Mouse (Mus musculus): ENCODE measurements around the gene Ppp2ca. TPM values are rescaled to one million over a fixed set of nuclear protein-coding genes. Genes with fewer than 3 reads are reported as not detected.
"Not testable (repeated sequence)": the region's sequence is repeated elsewhere in the genome, so short reads cannot be mapped to it uniquely, and the experiment has no call there.

Ppp2ca gene
- polyA plus RNA-seq, 1 experiment from 2014 or later: 93.8 TPM

DNA sequence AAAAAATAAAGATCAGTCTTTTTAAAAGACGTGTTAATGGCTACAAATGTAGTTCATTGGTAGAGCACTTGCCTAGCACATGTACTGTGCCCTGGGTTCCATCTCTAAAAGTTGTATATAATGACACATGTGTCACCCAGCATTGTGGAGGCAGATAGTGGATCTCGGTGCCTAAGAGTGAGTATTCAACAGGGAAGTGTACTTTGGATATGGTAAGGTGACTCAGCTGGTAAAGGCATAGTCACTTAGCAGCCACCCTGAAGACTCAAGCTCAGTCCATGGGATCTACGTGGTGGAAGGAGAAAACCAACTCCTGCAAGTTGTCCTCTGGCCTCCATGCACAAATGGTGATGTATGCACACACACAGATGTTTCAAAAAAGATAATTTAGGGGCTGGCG is 26.0 kb downstream of the Ppp2ca start:
- no peak overlapping the region for H3K27ac ChIP-seq (replicated peaks)
- no peak for DNase-seq (ENCODE audit: low spot score)
- H3K9me3 ChIP-seq (replicated peaks): no peaks in the 10 kb centered on the region; the same call in 1 of the 2 replicates
- H3K27me3 ChIP-seq (ENCODE audit: low read depth, poor library complexity, severe bottlenecking): no peaks in the 10 kb centered on the region
- no peak overlapping the region for H3K4me3 ChIP-seq
- WGBS: 96% methylated on average over 4 of the region's 4 CpGs
- no peaks in the 10 kb centered on the region for H3K4me1 ChIP-seq
- H3K36me3 ChIP-seq: peaks cover 80% of the 10 kb centered on the region

DNA sequence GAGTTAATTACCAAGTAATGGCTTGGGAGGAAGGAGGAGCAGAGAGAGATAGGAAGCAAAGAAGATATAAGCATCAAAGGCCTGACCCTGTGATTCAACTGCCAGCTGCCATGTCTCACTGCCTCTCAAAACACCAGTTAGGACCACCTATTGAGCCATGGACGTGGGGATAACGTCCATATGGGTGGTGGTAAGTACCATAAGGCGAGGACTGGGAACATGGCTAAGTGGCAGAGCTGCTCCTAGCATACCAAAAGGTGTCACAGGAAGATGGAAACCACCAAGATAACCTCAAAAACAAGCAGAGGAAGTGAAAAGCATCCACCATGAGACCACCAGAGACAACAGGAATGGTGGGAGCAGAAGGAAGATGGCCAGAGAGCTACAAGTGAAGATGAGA is 28.7 kb downstream of the Ppp2ca start:
- 78% methylated on average over 3 of the region's 3 CpGs for WGBS
- no peaks in the 10 kb centered on the region for H3K4me1 ChIP-seq
- peaks cover 53% of the 10 kb centered on the region for H3K36me3 ChIP-seq
- H3K27ac ChIP-seq (replicated peaks): no peak overlapping the region
- no peaks in the 10 kb centered on the region for H3K9me3 ChIP-seq (replicated peaks)
- DNase-seq (ENCODE audit: low spot score): no peak
- H3K4me3 ChIP-seq: no peak overlapping the region
- H3K27me3 ChIP-seq (ENCODE audit: low read depth, poor library complexity, severe bottlenecking): no peaks in the 10 kb centered on the region

DNA sequence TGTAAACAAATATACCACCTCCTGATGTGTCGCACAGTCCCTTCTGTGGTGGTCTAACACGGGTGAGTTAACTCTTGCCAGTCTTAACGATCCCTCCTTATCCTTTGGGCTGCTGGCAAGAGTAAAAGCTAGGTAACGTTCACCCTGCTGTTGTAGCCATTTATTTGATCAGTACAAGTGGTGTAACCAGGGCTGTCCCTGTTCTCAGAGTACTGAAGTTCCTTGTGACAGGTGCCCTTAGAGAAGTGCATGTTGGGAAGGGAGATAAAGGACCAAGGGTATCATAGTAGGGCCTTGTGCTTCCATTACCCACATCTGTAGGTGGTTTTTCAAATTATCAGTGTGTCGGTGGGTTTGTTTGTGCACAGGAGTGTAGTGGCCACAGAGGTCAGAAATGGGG is 29.3 kb downstream of the Ppp2ca start:
- DNase-seq (ENCODE audit: low spot score): no peak
- Histone ChIP-seq H3K4me3 (no peak overlapping the region), H3K9me3 (replicated peaks) (no peaks in the 10 kb centered on the region), H3K27ac (replicated peaks) (no peak overlapping the region), H3K36me3 (peaks cover 47% of the 10 kb centered on the region), H3K4me1 (no peaks in the 10 kb centered on the region), H3K27me3 (ENCODE audit: low read depth, poor library complexity, severe bottlenecking) (no peaks in the 10 kb centered on the region)
- 80% methylated on average over 5 of the region's 5 CpGs for WGBS

DNA sequence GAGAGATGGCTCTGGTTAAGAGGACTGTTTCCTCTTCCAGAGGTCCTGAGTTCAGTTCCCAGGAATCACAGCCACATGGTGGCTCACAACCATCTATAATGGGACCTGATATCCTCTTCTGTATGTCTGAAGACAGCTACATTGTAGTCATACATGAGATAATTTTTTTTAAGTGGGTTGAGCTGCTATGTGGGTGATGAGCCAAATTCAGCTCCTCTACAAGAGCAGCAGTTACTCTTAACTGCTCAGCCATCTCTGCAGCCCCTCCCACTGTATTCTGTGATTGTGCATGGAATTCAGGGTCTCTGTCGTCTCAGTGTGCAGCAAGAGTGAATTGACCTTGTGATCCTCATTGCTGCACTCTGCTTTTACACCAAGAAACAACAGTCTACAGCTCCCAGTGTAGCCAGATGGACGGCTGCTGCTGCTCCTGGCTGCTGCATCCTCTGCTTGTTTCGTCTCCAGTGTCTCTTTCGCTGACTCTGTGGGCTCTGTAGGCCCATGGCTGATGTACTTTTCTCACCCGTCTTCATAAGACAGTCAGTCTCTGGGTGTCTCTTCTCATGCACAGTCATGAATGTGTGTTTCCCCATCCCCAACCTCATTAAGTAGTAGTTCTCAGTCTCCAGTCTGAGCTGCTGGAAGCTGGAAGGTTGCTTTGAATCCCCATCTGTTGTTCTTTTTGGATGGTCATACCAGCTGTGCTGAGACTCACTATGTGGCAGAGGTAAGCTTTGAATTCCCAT is 30.0 kb downstream of the Ppp2ca start:
- no peak for DNase-seq (ENCODE audit: low spot score)
- Histone ChIP-seq H3K27ac (replicated peaks) (no peak overlapping the region), H3K36me3 (peaks cover 39% of the 10 kb centered on the region), H3K4me3 (no peak overlapping the region), H3K9me3 (replicated peaks) (no peaks in the 10 kb centered on the region), H3K4me1 (no peaks in the 10 kb centered on the region), H3K27me3 (ENCODE audit: low read depth, poor library complexity, severe bottlenecking) (no peaks in the 10 kb centered on the region)
- 75% methylated on average over 5 of the region's 5 CpGs for WGBS

DNA sequence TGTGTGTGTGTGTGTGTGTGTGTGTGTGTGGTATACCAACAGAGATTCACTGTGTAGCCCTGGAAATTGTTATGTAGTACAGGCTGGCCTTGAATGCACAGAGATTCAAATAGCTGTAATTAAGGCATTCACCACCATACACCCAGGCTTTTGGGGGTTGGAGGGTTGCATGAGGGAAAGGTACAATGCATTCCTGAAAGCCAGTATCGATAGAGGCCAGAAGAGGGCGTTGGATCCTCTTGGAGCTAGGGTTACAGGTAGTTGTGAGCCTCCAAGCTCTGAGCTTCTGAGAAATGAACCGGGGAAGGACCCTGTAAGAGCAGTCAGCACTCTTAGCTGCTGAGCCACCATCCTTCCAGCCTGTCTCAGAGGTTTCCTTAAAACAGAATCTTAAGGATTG is 30.7 kb downstream of the Ppp2ca start:
- no peaks in the 10 kb centered on the region for H3K4me1 ChIP-seq
- H3K9me3 ChIP-seq (replicated peaks): peaks cover 4% of the 10 kb centered on the region; the same call in 1 of the 2 replicates
- H3K27ac ChIP-seq (replicated peaks): no peak overlapping the region
- no peaks in the 10 kb centered on the region for H3K27me3 ChIP-seq (ENCODE audit: low read depth, poor library complexity, severe bottlenecking)
- H3K4me3 ChIP-seq: no peak overlapping the region
- DNase-seq (ENCODE audit: low spot score): no peak
- WGBS: 43% methylated on average over 3 of the region's 3 CpGs
- H3K36me3 ChIP-seq: peaks cover 33% of the 10 kb centered on the region

DNA sequence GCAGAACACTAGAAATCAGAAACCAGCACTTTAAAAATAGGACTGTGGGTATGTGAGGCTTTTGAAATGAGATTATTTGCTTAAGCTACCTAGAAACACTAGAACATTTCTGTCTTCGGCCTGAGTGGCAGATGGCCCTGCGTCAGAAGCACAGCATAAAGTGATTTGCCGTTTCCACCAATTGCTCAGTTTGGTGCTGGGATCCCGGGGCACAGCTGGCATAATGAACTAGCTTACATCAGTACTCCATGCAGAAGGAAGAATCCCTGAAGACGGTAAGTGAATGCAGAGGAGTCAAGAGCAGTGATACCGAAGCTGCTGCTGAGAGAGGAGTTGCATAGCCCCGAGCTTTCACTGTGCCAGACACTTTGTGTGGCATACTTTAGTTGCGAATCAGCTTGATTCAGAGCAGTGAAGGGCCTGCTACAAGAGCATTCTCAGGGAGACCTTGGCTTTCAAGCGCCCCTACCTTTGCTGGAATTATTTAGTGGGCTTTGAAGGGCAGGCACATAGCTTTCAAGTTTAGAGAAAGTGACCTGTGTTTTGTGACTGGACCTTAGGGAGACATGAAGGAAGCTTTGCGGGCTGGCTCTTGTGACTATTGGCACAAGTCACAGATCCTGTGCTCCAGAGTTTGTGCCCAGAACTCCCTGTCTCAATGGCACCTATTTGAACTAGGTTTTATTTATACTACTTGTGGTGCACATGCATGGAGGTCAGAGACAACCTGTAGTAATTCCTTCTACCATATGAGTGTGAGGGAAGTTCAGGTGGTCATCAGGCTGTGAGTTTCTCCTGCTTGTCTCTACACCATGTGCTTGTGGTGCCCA is 31.4 kb downstream of the Ppp2ca start:
- Histone ChIP-seq H3K4me1 (no peaks in the 10 kb centered on the region), H3K27ac (replicated peaks) (no peak overlapping the region), H3K27me3 (ENCODE audit: low read depth, poor library complexity, severe bottlenecking) (no peaks in the 10 kb centered on the region), H3K9me3 (replicated peaks) (peaks cover 5% of the 10 kb centered on the region; the same call in 1 of the 2 replicates), H3K36me3 (peaks cover 26% of the 10 kb centered on the region), H3K4me3 (no peak overlapping the region)
- DNase-seq (ENCODE audit: low spot score): no peak
- 87% methylated on average over 10 of the region's 10 CpGs for WGBS

DNA sequence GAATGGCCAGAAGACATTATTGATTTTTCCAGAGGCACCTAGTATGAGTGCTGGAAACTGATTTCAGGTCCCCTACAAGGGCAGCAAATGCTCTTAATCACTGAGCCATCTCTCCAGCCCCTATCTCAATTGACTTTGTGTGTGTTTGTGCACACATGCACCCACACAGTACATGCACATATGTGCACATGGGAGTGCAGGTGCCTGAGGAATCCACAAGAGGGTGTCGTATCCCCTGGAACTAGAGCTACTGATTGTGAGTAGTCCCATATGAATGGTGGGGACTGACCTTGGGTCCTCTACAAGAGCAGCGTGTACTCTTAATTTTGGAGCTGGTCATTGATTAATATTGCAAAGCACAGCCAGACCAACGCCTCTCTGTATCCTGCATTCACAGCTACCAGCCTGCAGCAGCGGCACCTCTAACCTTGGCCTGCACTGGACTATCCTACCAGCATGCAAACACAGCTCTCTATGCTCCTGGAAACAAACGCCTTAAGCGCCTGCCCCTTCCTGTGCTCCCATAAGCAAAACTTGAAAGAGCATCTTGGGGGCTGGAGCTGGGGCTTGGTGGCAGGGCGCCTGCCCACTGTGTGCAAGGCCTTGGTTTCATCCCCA is 32.1 kb downstream of the Ppp2ca start:
- no peaks in the 10 kb centered on the region for H3K27me3 ChIP-seq (ENCODE audit: low read depth, poor library complexity, severe bottlenecking)
- WGBS: 85% methylated on average over 7 of the region's 7 CpGs
- no peak overlapping the region for H3K27ac ChIP-seq (replicated peaks)
- no peaks in the 10 kb centered on the region for H3K4me1 ChIP-seq
- H3K4me3 ChIP-seq: no peak overlapping the region
- H3K9me3 ChIP-seq (replicated peaks): peaks cover 11% of the 10 kb centered on the region
- no peak for DNase-seq (ENCODE audit: low spot score)
- H3K36me3 ChIP-seq: peaks cover 19% of the 10 kb centered on the region

DNA sequence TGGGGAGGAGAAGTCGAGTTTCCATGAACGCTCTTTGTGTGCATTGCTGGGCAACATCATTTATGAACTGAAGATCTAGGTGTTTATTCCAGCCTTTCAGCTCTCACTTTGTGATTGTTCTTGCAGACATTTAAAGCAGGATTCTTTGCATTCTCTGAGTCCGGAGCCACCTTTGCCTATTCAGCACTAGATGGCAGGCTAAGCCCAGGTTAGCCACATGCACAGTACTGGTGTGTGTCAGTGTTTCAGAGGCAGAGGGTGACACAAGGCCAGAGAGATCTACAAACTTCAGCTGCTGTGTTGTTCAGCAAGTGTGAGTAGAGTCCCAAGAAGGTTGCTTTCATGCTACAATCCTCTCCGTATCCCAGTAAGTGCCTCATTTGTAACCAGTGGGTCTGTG is 45.2 kb downstream of the Ppp2ca start:
- not testable (repeated sequence) for H3K4me3 ChIP-seq; DNase-seq (ENCODE audit: low spot score); H3K27me3 ChIP-seq (ENCODE audit: low read depth, poor library complexity, severe bottlenecking); H3K4me1 ChIP-seq; H3K36me3 ChIP-seq; H3K27ac ChIP-seq (replicated peaks); H3K9me3 ChIP-seq (replicated peaks)
- WGBS: 46% methylated on average over 4 of the region's 4 CpGs

DNA sequence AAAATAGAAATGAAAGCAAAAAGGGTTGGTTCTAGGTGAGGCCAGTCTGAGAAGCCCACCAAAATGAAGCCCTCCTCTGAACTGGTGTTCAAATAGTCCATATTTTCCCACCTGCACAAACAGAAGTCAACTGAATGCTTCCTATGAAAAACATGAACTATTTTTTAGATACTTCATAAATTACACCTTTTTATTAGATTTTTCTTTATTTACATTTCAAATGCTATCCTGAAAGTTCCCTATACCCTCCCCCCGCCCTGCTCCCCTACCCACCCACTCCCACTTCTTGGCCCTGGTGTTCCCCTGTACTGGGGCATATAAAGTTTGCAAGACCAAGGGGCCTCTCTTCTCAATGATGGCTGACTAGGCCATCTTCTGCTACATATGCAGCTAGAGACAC is 46.9 kb downstream of the Ppp2ca start, which contains the start of gene Olfr1373:
Olfr1373 (minus strand) TSS at position 101 of the 400 bp plus-strand sequence.
- H3K27me3 ChIP-seq (ENCODE audit: low read depth, poor library complexity, severe bottlenecking); H3K27ac ChIP-seq (replicated peaks); H3K4me1 ChIP-seq; H3K36me3 ChIP-seq; DNase-seq (ENCODE audit: low spot score); H3K4me3 ChIP-seq; H3K9me3 ChIP-seq (replicated peaks): not testable (repeated sequence)
- 71% methylated on average over 1 of the region's 1 CpGs for WGBS

DNA sequence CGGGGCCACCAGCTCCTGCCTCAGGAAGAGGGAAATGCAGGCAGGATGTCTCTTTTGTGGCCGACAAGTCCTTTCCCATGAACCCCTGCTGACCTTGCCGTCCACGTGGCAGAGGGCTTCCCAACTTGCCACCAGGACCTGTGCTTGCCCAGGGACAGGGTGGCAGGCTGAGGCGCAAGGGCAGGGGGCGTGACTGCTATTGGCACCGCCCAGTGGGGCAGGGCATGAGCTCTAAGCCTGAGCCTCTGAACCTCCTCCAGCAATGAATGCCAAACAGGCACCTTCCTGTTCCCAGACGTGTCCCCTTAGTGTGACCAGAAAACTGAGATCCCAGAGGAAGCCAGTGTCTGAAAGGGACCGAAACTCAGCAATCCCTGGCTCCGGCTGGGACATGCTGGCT is 65.4 kb downstream of the Ppp2ca start:
- Histone ChIP-seq H3K4me3 (no peak overlapping the region), H3K9me3 (replicated peaks) (no peaks in the 10 kb centered on the region), H3K36me3 (no peaks in the 10 kb centered on the region), H3K27ac (replicated peaks) (no peak overlapping the region), H3K4me1 (peaks cover 17% of the 10 kb centered on the region), H3K27me3 (ENCODE audit: low read depth, poor library complexity, severe bottlenecking) (peaks cover 48% of the 10 kb centered on the region)
- no peak for DNase-seq (ENCODE audit: low spot score)
- 41% methylated on average over 10 of the region's 10 CpGs for WGBS

DNA sequence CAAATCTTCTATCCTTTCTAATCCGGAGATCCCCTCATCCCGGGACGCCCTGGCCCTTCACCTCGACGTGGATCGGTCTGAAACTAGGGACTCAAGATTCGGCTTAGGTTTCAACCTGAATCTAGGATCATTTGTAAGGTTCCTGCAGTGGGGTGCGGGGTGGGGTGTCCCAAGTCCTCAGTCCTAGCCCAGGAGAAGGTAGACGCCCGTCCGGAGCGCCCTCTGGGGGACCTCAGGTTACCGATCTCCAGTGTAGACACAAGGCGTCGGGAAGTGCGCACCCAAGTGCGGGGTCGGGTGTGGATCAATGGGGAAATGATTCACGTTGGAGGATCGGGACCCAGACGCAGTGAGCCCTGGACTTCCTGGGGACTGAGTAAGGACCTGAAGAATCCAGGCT is 68.6 kb downstream of the Ppp2ca start:
- Histone ChIP-seq H3K4me1 (peaks cover 17% of the 10 kb centered on the region), H3K4me3 (peak overlapping the region; percentile 1; the same call in 1 of the 2 replicates), H3K9me3 (replicated peaks) (no peaks in the 10 kb centered on the region), H3K27me3 (ENCODE audit: low read depth, poor library complexity, severe bottlenecking) (peaks cover 65% of the 10 kb centered on the region), H3K27ac (replicated peaks) (no peak overlapping the region), H3K36me3 (no peaks in the 10 kb centered on the region)
- DNase-seq (ENCODE audit: low spot score): peak; percentile 36
- 2% methylated on average over 21 of the region's 21 CpGs for WGBS

DNA sequence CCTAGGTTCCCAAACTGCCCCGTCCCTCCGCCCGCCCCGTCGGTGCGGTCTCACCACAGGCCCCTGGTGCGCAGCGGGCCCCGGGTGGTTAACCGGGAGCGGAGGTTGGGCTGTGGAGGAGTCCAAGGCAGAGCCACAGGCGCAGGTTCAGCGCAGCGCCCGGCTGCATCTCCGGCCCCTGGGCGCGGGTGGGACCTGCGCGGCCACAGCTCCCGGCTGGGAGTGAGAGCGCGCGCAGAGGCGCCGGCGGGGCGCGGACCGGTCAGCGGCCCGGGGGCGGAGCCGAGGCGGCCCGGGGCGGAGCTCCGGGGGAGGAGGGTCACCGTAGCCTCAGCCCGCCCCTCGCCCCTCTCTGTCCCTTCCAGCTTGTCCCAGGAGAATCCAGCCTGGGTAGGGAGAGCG is 69.4 kb downstream of the Ppp2ca start:
- peaks cover 65% of the 10 kb centered on the region for H3K27me3 ChIP-seq (ENCODE audit: low read depth, poor library complexity, severe bottlenecking)
- WGBS: under 1% methylated on average over 36 of the region's 42 CpGs
- peak overlapping the region; percentile 52; the same call in 1 of the 2 replicates for H3K27ac ChIP-seq (replicated peaks)
- H3K9me3 ChIP-seq (replicated peaks); H3K36me3 ChIP-seq: not testable (repeated sequence)
- H3K4me3 ChIP-seq: peak overlapping the region; percentile 59
- peak; percentile 50 for DNase-seq (ENCODE audit: low spot score)
- peaks cover 17% of the 10 kb centered on the region for H3K4me1 ChIP-seq

DNA sequence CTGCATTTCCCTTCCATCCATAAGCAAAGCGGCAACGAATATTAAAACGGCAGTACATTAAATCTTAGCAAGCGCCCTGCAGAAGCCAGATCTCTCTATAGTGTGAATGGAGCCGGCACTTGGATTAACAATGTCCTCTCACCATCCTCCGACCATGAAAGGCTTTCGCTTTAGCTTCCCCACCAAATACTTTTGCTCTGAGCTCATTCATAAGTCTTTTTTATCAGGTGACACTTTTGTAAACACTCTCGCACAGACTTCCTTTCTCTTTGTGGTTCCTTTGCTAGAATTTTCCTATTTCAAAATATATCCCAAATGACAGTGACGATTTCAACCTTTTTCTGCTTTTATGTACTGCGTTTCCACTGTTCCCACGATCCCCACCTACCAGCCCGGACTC is 70.0 kb downstream of the Ppp2ca start:
- H3K36me3 ChIP-seq: no peaks in the 10 kb centered on the region
- no peak overlapping the region for H3K27ac ChIP-seq (replicated peaks)
- no peak for DNase-seq (ENCODE audit: low spot score)
- peaks cover 65% of the 10 kb centered on the region for H3K27me3 ChIP-seq (ENCODE audit: low read depth, poor library complexity, severe bottlenecking)
- peak overlapping the region; percentile 59 for H3K4me3 ChIP-seq
- no peaks in the 10 kb centered on the region for H3K9me3 ChIP-seq (replicated peaks)
- H3K4me1 ChIP-seq: peaks cover 17% of the 10 kb centered on the region
- WGBS: 23% methylated on average over 12 of the region's 12 CpGs

Data from midbrain, embryonic 10.5 days (tissue).